Mouse (Mus musculus) left cerebral cortex, postnatal 10 days (tissue): Measurements from ENCODE around the gene Syt12. TPM values are rescaled to one million over a fixed set of nuclear protein-coding genes. Genes with fewer than 3 reads are reported as not detected.

Experiments
- total RNA-seq, 2 experiments: library from RNA; stranded (reverse); gene quantifications; 2 replicates each; pipeline ENCODE4 v1.2.3; 2021

Gene Syt12
- total RNA-seq, 2 experiments from 2014 or later: 13.3 to 16.6 TPM

Other genes with a start within 250 kb of the Syt12 start
- gene Pold4, start 245.5 kb downstream of the Syt12 start, total RNA-seq: 10 to 100 TPM; 12.8 to 16.2 TPM
- 10 to 100 TPM; 49.5 to 55.1 TPM for gene Ssh3, start 208.3 kb downstream of the Syt12 start, total RNA-seq
- gene Ankrd13d, start 194.3 kb downstream of the Syt12 start, total RNA-seq: 10 to 100 TPM; 87.8 to 91.7 TPM
- 100 to 1,000 TPM; 146 to 154 TPM for gene Grk2, start 171.2 kb downstream of the Syt12 start, total RNA-seq
- gene Kdm2a, start 79.2 kb downstream of the Syt12 start, total RNA-seq: 10 to 100 TPM; 66.6 to 67.3 TPM
- 1 to 10 TPM in 1 of 2 experiments, under 1 TPM in 1; 0.95 to 1.7 TPM for gene Rhod, start 38.0 kb downstream of the Syt12 start, total RNA-seq
- gene 2010003K11Rik, start 21.1 kb upstream of the Syt12 start, total RNA-seq: not detected
- 10 to 100 TPM; 46.8 to 50.8 TPM for gene Pcx, start 33.0 kb upstream of the Syt12 start, total RNA-seq
- 10 to 100 TPM; 73.7 to 76.1 TPM for gene Lrfn4, start 138.2 kb upstream of the Syt12 start, total RNA-seq
- gene Rce1, start 148.2 kb upstream of the Syt12 start, total RNA-seq: 10 to 100 TPM; 19.6 to 21.4 TPM
- gene Gm960, start 221.2 kb upstream of the Syt12 start, total RNA-seq: 1 to 10 TPM; 2.7 to 3.0 TPM
- 100 to 1,000 TPM; 553 to 622 TPM for gene Sptbn2, start 233.7 kb upstream of the Syt12 start, total RNA-seq